Mouse (Mus musculus): ENCODE measurements around the gene Mier2.

- TF ChIP-seq CTCF (IDR thresholded peaks at IDR 0.05; ENCODE audit: low read depth) (no peak), EP300 (IDR thresholded peaks at IDR 0.05; ENCODE audit: low read depth) (no peak)
Measured at GRCm38 (mm10) chr10:79574350-79574749, 19.4 kb upstream of the Mier2 start.
